In genomic region chr11:33637107-33637506, GRCm38 (mm10) we compare ENCODE assay signal across 41 mouse cellular contexts. TPM values are rescaled to one million over a fixed set of nuclear protein-coding genes. Genes with fewer than 3 reads are reported as not detected.
"Had no signal": no experiment of that assay in that cellular context is flagged by ENCODE, and none has a peak within 500 bp of the region (broad histone marks: within the 10 kb centered on the region; RNA-seq: fewer than 3 reads in every experiment).

No protein-coding gene starts in this region.

- ATAC-seq: hindbrain, embryonic 16.5 days; inflammation-experienced regulatory T-cells, adult 6 months; intestine, embryonic 15.5 days; liver, embryonic 12.5 days had no signal

- H3K4me2 ChIP-seq: heart, embryonic 12.5 days; hindbrain, embryonic 12.5 days; hindbrain, embryonic 14.5 days; intestine, embryonic 15.5 days; kidney, embryonic 15.5 days; limb, embryonic 13.5 days; limb, embryonic 15.5 days; liver, embryonic 12.5 days had no signal

- DNase-seq: gastrocnemius, adult 2 months; gastrocnemius, postnatal 10 days; gastrocnemius, postnatal 25 days; heart, adult 11 months; heart, adult 2 months; heart, postnatal 10 days; heart, postnatal 4 days; kidney, adult 11 months; kidney, adult 2 months; kidney, adult 9 months; kidney, postnatal 14 days; kidney, postnatal 36 days; layer of hippocampus, adult 9-11 months; layer of hippocampus, postnatal 36 days; left cerebral cortex, postnatal 4 days had no signal

- H3K27me3 ChIP-seq: heart, embryonic 12.5 days; hindbrain, embryonic 12.5 days; intestine, embryonic 15.5 days; kidney, embryonic 15.5 days; limb, embryonic 13.5 days; limb, embryonic 15.5 days; liver, embryonic 12.5 days had no signal

- H3K4me1 ChIP-seq: heart, embryonic 12.5 days; hindbrain, embryonic 10.5 days; hindbrain, embryonic 12.5 days; intestine, embryonic 15.5 days; kidney, embryonic 15.5 days; limb, embryonic 13.5 days; limb, embryonic 15.5 days; liver, embryonic 12.5 days had no signal

- H3K9ac ChIP-seq: heart, embryonic 12.5 days; hindbrain, embryonic 12.5 days; hindbrain, embryonic 14.5 days; intestine, embryonic 15.5 days; kidney, embryonic 15.5 days; limb, embryonic 13.5 days; limb, embryonic 15.5 days; liver, embryonic 12.5 days; liver, embryonic 14.5 days had no signal

- H3K36me3 ChIP-seq: heart, embryonic 12.5 days; hindbrain, embryonic 10.5 days; hindbrain, embryonic 12.5 days; intestine, embryonic 15.5 days; kidney, embryonic 15.5 days; limb, embryonic 13.5 days; limb, embryonic 15.5 days; liver, embryonic 12.5 days had no signal

- H3K9me3 ChIP-seq: heart, embryonic 12.5 days; hindbrain, embryonic 10.5 days; hindbrain, embryonic 12.5 days; intestine, embryonic 15.5 days; kidney, embryonic 15.5 days; limb, embryonic 13.5 days; limb, embryonic 15.5 days; liver, embryonic 12.5 days had no signal

- H3K27ac ChIP-seq: gastrocnemius, adult 2 months; heart, adult 2 months; hindbrain, embryonic 10.5 days; hindbrain, embryonic 12.5 days; hindbrain, embryonic 14.5 days; intestine, embryonic 15.5 days; kidney, embryonic 15.5 days; kidney, postnatal 0 days; limb, embryonic 13.5 days; limb, embryonic 15.5 days; liver, embryonic 12.5 days; liver, embryonic 14.5 days had no signal

- H3K4me3 ChIP-seq: gastrocnemius, adult 2 months; heart, adult 2 months; heart, embryonic 12.5 days; hindbrain, embryonic 10.5 days; hindbrain, embryonic 12.5 days; intestine, embryonic 15.5 days; kidney, embryonic 15.5 days; limb, embryonic 13.5 days; limb, embryonic 15.5 days; liver, embryonic 12.5 days had no signal

RNA-seq across cellular contexts. Expression of gene D130052B06Rik, which starts 38.0 kb away (rescaled TPM):
- total RNA-seq: gastrocnemius, adult 2 months; gastrocnemius, postnatal 10 days; gastrocnemius, postnatal 25 days; gastrocnemius, postnatal 4 days; heart, adult 2 months; heart, postnatal 10 days; heart, postnatal 25 days; heart, postnatal 4 days; layer of hippocampus, adult 18-20 months; layer of hippocampus, adult 8-10 months; layer of hippocampus, postnatal 14 days; layer of hippocampus, postnatal 36 days; left cerebral cortex, adult 18-20 months; left cerebral cortex, adult 8-10 months; left cerebral cortex, postnatal 10 days; left cerebral cortex, postnatal 25 days; left cerebral cortex, postnatal 4 days; liver, adult 2 months had no signal
- polyA plus RNA-seq: heart, adult 2 months; heart, embryonic 12.5 days; heart, embryonic 14.5 days; heart, embryonic 16.5 days; hindbrain, embryonic 14.5 days; hindbrain, embryonic 16.5 days; inflammation-experienced regulatory T-cells, adult 6 months; intestine, embryonic 15.5 days; kidney, adult 2 months; kidney, embryonic 15.5 days; kidney, postnatal 0 days; large intestine, adult 2 months; liver, adult 2 months; liver, embryonic 12.5 days; liver, embryonic 14.5 days had no signal

RNA-seq across cellular contexts. Expression of gene Gabrp, which starts 58.3 kb away (rescaled TPM):
- total RNA-seq: gastrocnemius, adult 2 months; gastrocnemius, postnatal 10 days; gastrocnemius, postnatal 25 days; gastrocnemius, postnatal 4 days; heart, adult 2 months; heart, postnatal 10 days; heart, postnatal 25 days; heart, postnatal 4 days; layer of hippocampus, adult 18-20 months; layer of hippocampus, adult 8-10 months; layer of hippocampus, postnatal 14 days; layer of hippocampus, postnatal 36 days; left cerebral cortex, adult 18-20 months; left cerebral cortex, adult 8-10 months; left cerebral cortex, postnatal 10 days; left cerebral cortex, postnatal 25 days; left cerebral cortex, postnatal 4 days had no signal
- polyA plus RNA-seq: heart, embryonic 14.5 days; hindbrain, embryonic 14.5 days; hindbrain, embryonic 16.5 days; inflammation-experienced regulatory T-cells, adult 6 months; liver, adult 2 months had no signal
